Mouse (Mus musculus) CH12.LX (cell line): ENCODE measurements around the gene Gm28845. TPM values are rescaled to one million over a fixed set of nuclear protein-coding genes. Genes with fewer than 3 reads are reported as not detected.
A peak's percentile ranks its signal among the peaks of the same experiment; 100 is the strongest.

ENCODE experiments used
- DNase-seq: peaks from one replicate; pipeline ENCODE4 v3.0.0-alpha.2; 2013; ENCODE audit errors: extremely low read depth
- H3K27ac ChIP-seq: 2 replicates; pipeline ENCODE4 v1.5.1; 2012; ENCODE audit warnings: low read depth, mild to moderate bottlenecking, control low read depth, moderate library complexity; ENCODE audit not compliant: insufficient read depth
- H3K27me3 ChIP-seq: replicated peaks from 2 replicates; pipeline ENCODE3; 2012; ENCODE audit warnings: inconsistent platforms
- H3K36me3 ChIP-seq, 2 experiments: replicated peaks in 1 of 2; 2 replicates each; pipeline versions ENCODE3 to v1.6.1; 2012; ENCODE audit warnings: inconsistent platforms in 1 of 2, low read length in 1 of 2, mild to moderate bottlenecking in 1 of 2, mixed read lengths in 1 of 2, moderate library complexity in 1 of 2; ENCODE audit not compliant: control insufficient read depth in 1 of 2, insufficient read depth in 1 of 2
- H3K4me1 ChIP-seq, 2 experiments: 2 replicates each; pipeline ENCODE4 v1.6.1; 2012; ENCODE audit warnings: inconsistent platforms in 1 of 2, moderate library complexity in 1 of 2; ENCODE audit not compliant: insufficient read depth in 2 of 2, control insufficient read depth in 1 of 2
- H3K4me2 ChIP-seq: 2 replicates; pipeline ENCODE4 v1.6.1; 2012; ENCODE audit warnings: low read depth, mild to moderate bottlenecking, control low read depth; ENCODE audit not compliant: poor library complexity, insufficient read depth, severe bottlenecking
- H3K4me3 ChIP-seq, 3 experiments: fragments of 150-350 bp in 1 of 3; sonication (generic) in 1 of 3; replicated peaks in 1 of 3; 2 replicates each; pipeline versions ENCODE3 to v1.5.1; 2011 to 2012; ENCODE audit warnings: low read depth in 2 of 3, low read length in 2 of 3, mild to moderate bottlenecking in 2 of 3, moderate library complexity in 2 of 3, control low read depth in 1 of 3, improper control_type of control experiment in 1 of 3, inconsistent platforms in 1 of 3, mixed read lengths in 1 of 3; ENCODE audit not compliant: poor library complexity in 1 of 3
- H3K79me2 ChIP-seq: replicated peaks from 2 replicates; pipeline ENCODE4 v1.6.1; 2012; ENCODE audit warnings: mild to moderate bottlenecking, moderate library complexity; ENCODE audit not compliant: control insufficient read depth, poor library complexity, insufficient read depth, severe bottlenecking; ENCODE audit errors: extremely low read depth
- H3K9ac ChIP-seq: 2 replicates; pipeline ENCODE4 v1.6.1; 2012; ENCODE audit warnings: low read depth, mild to moderate bottlenecking, control low read depth, moderate library complexity; ENCODE audit not compliant: insufficient read depth
- H3K9me3 ChIP-seq: replicated peaks from 2 replicates; pipeline ENCODE3; 2012; ENCODE audit warnings: low read length, inconsistent platforms, mixed read lengths
- BHLHE40 ChIP-seq: IDR thresholded peaks from 2 replicates; pipeline ENCODE4 v1.6.1; 2011; ENCODE audit warnings: mild to moderate bottlenecking, low read depth, low read length, improper control_type of control experiment
- CHD1 ChIP-seq: IDR thresholded peaks from 2 replicates; pipeline ENCODE4 v1.6.1; 2012; ENCODE audit warnings: low read depth, low read length, improper control_type of control experiment, inconsistent platforms
- CHD2 ChIP-seq: IDR thresholded peaks from 2 replicates; pipeline ENCODE4 v1.6.1; 2011; ENCODE audit warnings: low read length, improper control_type of control experiment
- E2F4 ChIP-seq: IDR thresholded peaks from 2 replicates; pipeline ENCODE4 v1.6.1; 2011; ENCODE audit warnings: low read depth, low read length, improper control_type of control experiment; ENCODE audit not compliant: insufficient replicate concordance
- ELF1 ChIP-seq: IDR thresholded peaks from 2 replicates; pipeline ENCODE4 v1.6.1; 2014; ENCODE audit warnings: low read depth, mild to moderate bottlenecking, inconsistent platforms, low read length, improper control_type of control experiment
- GABPA ChIP-seq: IDR thresholded peaks from 2 replicates; pipeline ENCODE4 v1.6.1; 2012; ENCODE audit warnings: low read depth, low read length, improper control_type of control experiment, inconsistent platforms; ENCODE audit not compliant: insufficient replicate concordance
- IRF4 ChIP-seq: IDR thresholded peaks from 2 replicates; pipeline ENCODE4 v1.6.1; 2014; ENCODE audit warnings: low read depth, mild to moderate bottlenecking, inconsistent platforms, low read length, improper control_type of control experiment
- JUN ChIP-seq: IDR thresholded peaks from 2 replicates; pipeline ENCODE4 v1.6.1; 2011; ENCODE audit warnings: low read depth, mild to moderate bottlenecking, low read length, improper control_type of control experiment, moderate library complexity; ENCODE audit not compliant: insufficient read depth
- JUND ChIP-seq: conservative IDR thresholded peaks from 2 replicates; pipeline ENCODE4 v1.6.1; 2011; ENCODE audit warnings: low read depth, low read length, improper control_type of control experiment
- KAT2A ChIP-seq: IDR thresholded peaks from 2 replicates; pipeline ENCODE4 v1.6.1; 2012; ENCODE audit warnings: low read length, improper control_type of control experiment, inconsistent platforms; ENCODE audit not compliant: insufficient replicate concordance
- MAFK ChIP-seq: IDR thresholded peaks from 2 replicates; pipeline ENCODE4 v1.6.1; 2011; ENCODE audit warnings: low read length, improper control_type of control experiment; ENCODE audit not compliant: insufficient replicate concordance
- MAZ ChIP-seq: IDR thresholded peaks from 2 replicates; pipeline ENCODE4 v1.6.1; 2012; ENCODE audit warnings: low read depth, mild to moderate bottlenecking, inconsistent platforms, low read length, improper control_type of control experiment, moderate library complexity
- MEF2A ChIP-seq: IDR thresholded peaks from 2 replicates; pipeline ENCODE4 v1.6.1; 2014; ENCODE audit warnings: low read depth, mild to moderate bottlenecking, inconsistent platforms, low read length, improper control_type of control experiment, borderline replicate concordance
- MXI1 ChIP-seq: IDR thresholded peaks from 2 replicates; pipeline ENCODE4 v1.6.1; 2011; ENCODE audit warnings: mild to moderate bottlenecking, low read depth, low read length, improper control_type of control experiment
- NELFE ChIP-seq: IDR thresholded peaks from 2 replicates; pipeline ENCODE4 v1.6.1; 2011; ENCODE audit warnings: low read depth, low read length, improper control_type of control experiment
- NRF1 ChIP-seq: IDR thresholded peaks from 2 replicates; pipeline ENCODE4 v1.6.1; 2014; ENCODE audit warnings: low read depth, mild to moderate bottlenecking, inconsistent platforms, low read length, improper control_type of control experiment, moderate library complexity
- PAX5 ChIP-seq: IDR thresholded peaks from 2 replicates; pipeline ENCODE4 v1.6.1; 2012; ENCODE audit warnings: low read length, inconsistent platforms, mixed read lengths
- POLR2A ChIP-seq: IDR thresholded peaks from 2 replicates; pipeline ENCODE4 v1.6.1; 2011; ENCODE audit warnings: low read depth, mild to moderate bottlenecking, improper control_type of control experiment, low read length
- POLR2AphosphoS2 ChIP-seq: IDR thresholded peaks from 2 replicates; pipeline ENCODE4 v1.6.1; 2011; ENCODE audit warnings: low read depth, low read length, improper control_type of control experiment
- RCOR1 ChIP-seq: conservative IDR thresholded peaks from 2 replicates; pipeline ENCODE4 v1.6.1; 2012; ENCODE audit warnings: low read depth, mild to moderate bottlenecking, inconsistent platforms, low read length, improper control_type of control experiment
- SIN3A ChIP-seq: IDR thresholded peaks from 2 replicates; pipeline ENCODE4 v1.6.1; 2012; ENCODE audit warnings: low read length, improper control_type of control experiment, inconsistent platforms
- SMC3 ChIP-seq: IDR thresholded peaks from 2 replicates; pipeline ENCODE4 v1.6.1; 2011; ENCODE audit warnings: low read depth, low read length, improper control_type of control experiment
- TBP ChIP-seq: conservative IDR thresholded peaks from 2 replicates; pipeline ENCODE4 v1.6.1; 2011; ENCODE audit warnings: low read depth, low read length, improper control_type of control experiment
- TCF12 ChIP-seq: IDR thresholded peaks from 2 replicates; pipeline ENCODE4 v1.6.1; 2014; ENCODE audit warnings: low read depth, mild to moderate bottlenecking, inconsistent platforms, low read length, improper control_type of control experiment
- UBTF ChIP-seq: IDR thresholded peaks from 2 replicates; pipeline ENCODE4 v1.6.1; 2012; ENCODE audit warnings: low read depth, mild to moderate bottlenecking, inconsistent platforms, low read length, improper control_type of control experiment, moderate library complexity
- USF1 ChIP-seq: IDR thresholded peaks from 2 replicates; pipeline ENCODE4 v1.6.1; 2014; ENCODE audit warnings: low read depth, mild to moderate bottlenecking, inconsistent platforms, low read length, improper control_type of control experiment
- USF2 ChIP-seq: conservative IDR thresholded peaks from 2 replicates; pipeline ENCODE4 v1.6.1; 2011; ENCODE audit warnings: low read depth, low read length, improper control_type of control experiment
- ZC3H11A ChIP-seq: IDR thresholded peaks from 2 replicates; pipeline ENCODE4 v1.6.1; 2012; ENCODE audit warnings: low read depth, mild to moderate bottlenecking, inconsistent platforms, low read length, improper control_type of control experiment
- ZKSCAN1 ChIP-seq: IDR thresholded peaks from 2 replicates; pipeline ENCODE4 v1.6.1; 2012; ENCODE audit warnings: low read depth, inconsistent platforms, low read length, improper control_type of control experiment, borderline replicate concordance
- ZMIZ1 ChIP-seq: IDR thresholded peaks from 2 replicates; pipeline ENCODE4 v1.6.1; 2012; ENCODE audit warnings: low read depth, mild to moderate bottlenecking, inconsistent platforms, low read length, improper control_type of control experiment
- ZNF384 ChIP-seq: IDR thresholded peaks from 2 replicates; pipeline ENCODE4 v1.6.1; 2012; ENCODE audit warnings: low read depth, low read length, improper control_type of control experiment, inconsistent platforms
- dilution Hi-C: fragments of 300-500 bp; cut with MboI; formaldehyde crosslinking; loops from 2 replicates; pipeline ENCODE4 v1.14.3; 2020; ENCODE audit warnings: low sequenced_read_pairs; ENCODE audit not compliant: extremely low pct_unique_long_range_greater_than_20kb, extremely low pct_ligation_motif_present
- in situ Hi-C: fragments of 300-500 bp; cut with MboI; formaldehyde crosslinking; loops from 3 replicates; pipeline ENCODE4 v1.14.3; 2019; ENCODE audit warnings: low sequenced_read_pairs, low pct_ligation_motif_present, low pct_unique_long_range_greater_than_20kb, mixed read lengths
- polyA plus RNA-seq: library from polyadenylated mRNA; unstranded; fragments of >175 nt; gene quantifications from 2 replicates; pipeline ENCODE4 v1.2.1, GENCODE M21; 2012; ENCODE audit warnings: low read depth; ENCODE audit not compliant: insufficient read length
- total RNA-seq, 2 experiments: library from RNA; depleted of rRNA; stranded (reverse); fragments of 300-350 nt in 1 of 2; fragments of >200 nt in 1 of 2; gene quantifications; 2 replicates each; pipeline ENCODE4 v1.2.3; 2012 to 2014

Gm28845 gene
- total and polyA plus RNA-seq, 3 experiments = not detected

- Histone ChIP-seq H3K36me3 (no peaks in the 10 kb centered on the region), H3K4me2 (no peak overlapping the region)
- DNase-seq = no peak
These were observed 10.2 kb downstream of the Gm28845 start for GRCm38 (mm10) chr1:65109196-65109595.

GRCm38 (mm10) chr1:65107654-65108279, 11.6 kb downstream of the Gm28845 start:
- Histone ChIP-seq H3K36me3 (no peaks in the 10 kb centered on the region), H3K27me3 (no peaks in the 10 kb centered on the region), H3K9ac (no peak overlapping the region), H3K4me2 (peak overlapping the region; percentile 15; the same call in 1 of the 2 replicates), H3K79me2 (no peaks in the 10 kb centered on the region), H3K9me3 (no peaks in the 10 kb centered on the region), H3K4me3 (no peak overlapping the region), H3K27ac (no peak overlapping the region), H3K4me1 (peaks cover 0 to 18% of the 10 kb centered on the region in 2 experiments; a peak in 2 of 4 replicates)
- in situ Hi-C loops = no loop called here
- no peak for DNase-seq
- dilution Hi-C loops = no loop called here
- TF ChIP-seq MAFK (no peak), NELFE (no peak), SMC3 (no peak), UBTF (no peak), BHLHE40 (no peak), CHD2 (no peak), KAT2A (no peak), GABPA (no peak), MXI1 (no peak), POLR2A (no peak), CHD1 (no peak), ELF1 (no peak), JUN (no peak), JUND (no peak), ZKSCAN1 (no peak), PAX5 (no peak), E2F4 (no peak), NRF1 (no peak), TCF12 (no peak)

More at GRCm38 (mm10) chr1:65109196-65109595, 10.2 kb downstream of the Gm28845 start:
- dilution Hi-C loops (no loop called here), in situ Hi-C loops (no loop called here)
- Histone ChIP-seq H3K4me1 (peaks cover 0 to 22% of the 10 kb centered on the region in 2 experiments; a peak in 2 of 4 replicates), H3K9ac (no peak overlapping the region), H3K4me3 (no peak overlapping the region), H3K27me3 (no peaks in the 10 kb centered on the region), H3K9me3 (no peaks in the 10 kb centered on the region), H3K27ac (no peak overlapping the region), H3K79me2 (no peaks in the 10 kb centered on the region)
- TF ChIP-seq RCOR1 = no peak
- no peak for TF ChIP-seq USF1
- no peak for TF ChIP-seq TBP
- TF ChIP-seq POLR2AphosphoS2 = no peak
- no peak for TF ChIP-seq USF2
- no peak for TF ChIP-seq ZC3H11A
- TF ChIP-seq SIN3A = no peak
- TF ChIP-seq MEF2A = no peak
- no peak for TF ChIP-seq MAZ
- no peak for TF ChIP-seq JUN
- no peak for TF ChIP-seq PAX5
- no peak for TF ChIP-seq ZMIZ1
- no peak for TF ChIP-seq ZNF384
- no peak for TF ChIP-seq TCF12
- TF ChIP-seq CHD2 = no peak
- no peak for TF ChIP-seq JUND
- TF ChIP-seq IRF4 = no peak
- no peak for TF ChIP-seq UBTF
